8 mouse cellular contexts compared by ENCODE assay signal in genomic region chr7:89563501-89563900, GRCm38 (mm10). TPM values are rescaled to one million over a fixed set of nuclear protein-coding genes. Genes with fewer than 3 reads are reported as not detected.
A peak's percentile ranks its signal among the peaks of the same experiment; 100 is the strongest.
DNase-seq lines count a peak whose midpoint lies in the region.

No protein-coding gene starts in this region.

- peak; percentile 65 for DNase-seq in urinary bladder, postnatal 14 days (ENCODE audit: low spot score)
- DNase-seq in urinary bladder, postnatal 4 days (ENCODE audit: low spot score in 2 of 2) = no peak
- DNase-seq in fibroblast of lung, adult 2 months (ENCODE audit: low read depth) = peak; percentile 61
- peak; percentile 36 to 59 for DNase-seq in heart, postnatal 14 days
- DNase-seq in telencephalon, adult 2 months (ENCODE audit: low read depth, low spot score) = peak; percentile 73
- DNase-seq in cerebellum, postnatal 25 days = no peak
- DNase-seq in spleen, adult 18-20 months = no peak
- no peak for DNase-seq in spleen, postnatal 10 days (ENCODE audit: low spot score in 2 of 2)

- intact Hi-C loops in heart, postnatal 14 days (cut with DNase I) = no loop called here

RNA-seq across cellular contexts. Expression of gene Prss23, which starts 36.5 kb away (rescaled TPM):
- total RNA-seq in heart, postnatal 14 days (2021) = 10 to 100 TPM; 28.8 to 30.4 TPM

Comparison
In these comparisons a context has a peak if more than half of its experiments do, and no peak if none do; other contexts are left out.
1. DNase-seq: peak in urinary bladder, postnatal 14 days (single experiment), fibroblast of lung, adult 2 months (single experiment), heart, postnatal 14 days (2 of 2) and telencephalon, adult 2 months (single experiment); none in urinary bladder, postnatal 4 days (0 of 2), cerebellum, postnatal 25 days (0 of 2), spleen, adult 18-20 months (0 of 2) and spleen, postnatal 10 days (0 of 2).